Mouse (Mus musculus): ENCODE measurements around the gene Slc22a23. TPM values are rescaled to one million over a fixed set of nuclear protein-coding genes. Genes with fewer than 3 reads are reported as not detected.

The Slc22a23 gene
- polyA plus RNA-seq, 1 experiment from 2014 or later = 7.3 TPM

GRCm38 (mm10) chr13:34332762-34333161 is 12.2 kb downstream of the Slc22a23 start:
- WGBS (ENCODE audit: insufficient replicate concordance) = 17% methylated on average over 7 of the region's 7 CpGs
- peak; percentile 86 for ATAC-seq (replicated peaks; ENCODE audit: insufficient number of reproducible peaks, low FRiP score, low TSS enrichment)
- peaks cover 25% of the 10 kb centered on the region for H3K4me1 ChIP-seq (ENCODE audit: control insufficient read depth, insufficient read depth, low read length)
- peak overlapping the region; percentile 16; the same call in 1 of the 2 replicates for H3K9ac ChIP-seq (ENCODE audit: low read depth, low read length)
- H3K4me2 ChIP-seq = peak overlapping the region; percentile 51
- H3K27ac ChIP-seq (ENCODE audit: low read depth, low read length) = peak overlapping the region; percentile 84
- H3K27me3 ChIP-seq (ENCODE audit: control insufficient read depth, insufficient read depth, low read length) = no peaks in the 10 kb centered on the region
- H3K4me3 ChIP-seq (ENCODE audit: low read depth, low read length) = no peak overlapping the region
- no peaks in the 10 kb centered on the region for H3K9me3 ChIP-seq (replicated peaks; ENCODE audit: control insufficient read depth, low read length)
- H3K36me3 ChIP-seq (ENCODE audit: control insufficient read depth, insufficient read depth, low read length) = no peaks in the 10 kb centered on the region

DNA sequence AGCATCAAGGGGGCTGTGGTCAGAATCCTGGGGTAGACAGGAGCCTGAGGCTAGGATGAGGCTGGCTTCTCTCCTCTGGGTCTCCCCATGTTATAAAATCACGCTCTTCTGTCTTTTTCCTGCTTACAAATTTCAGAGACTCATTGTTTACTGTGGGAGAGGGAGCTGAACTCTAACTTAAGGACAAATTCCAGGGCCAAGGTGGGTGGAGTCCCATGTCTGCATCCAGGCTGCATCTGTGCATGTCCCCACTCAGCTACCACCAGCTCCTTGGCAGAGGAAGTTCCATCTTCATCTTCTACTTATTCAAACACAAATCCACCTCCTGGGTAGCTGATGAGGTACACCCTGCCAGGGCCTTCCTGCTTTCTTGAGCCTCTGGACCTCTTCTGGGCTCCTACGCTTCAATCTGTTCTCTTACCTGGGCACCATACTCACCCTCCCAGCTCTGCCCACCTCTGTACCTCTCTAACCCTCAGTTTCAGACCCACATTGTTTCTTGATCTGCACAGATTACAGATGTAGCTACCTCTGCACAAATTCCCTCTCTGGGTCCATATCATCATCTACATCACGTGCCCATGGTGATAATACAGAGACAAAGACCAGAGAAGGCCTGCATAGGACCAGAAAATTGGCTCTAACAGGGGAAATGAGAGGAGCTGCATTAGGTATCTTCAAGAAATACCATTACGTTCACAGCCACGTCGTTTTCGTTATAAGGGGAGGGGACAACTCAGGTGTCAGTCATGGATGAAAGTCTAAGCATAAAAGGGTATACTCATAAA is 13.4 kb downstream of the Slc22a23 start:
- WGBS (ENCODE audit: insufficient replicate concordance) = 89% methylated on average over 7 of the region's 7 CpGs
- no peak for ATAC-seq (replicated peaks; ENCODE audit: insufficient number of reproducible peaks, low FRiP score, low TSS enrichment)

GRCm38 (mm10) chr13:34329589-34329988 is 15.4 kb downstream of the Slc22a23 start:
- H3K4me1 ChIP-seq (ENCODE audit: control insufficient read depth, insufficient read depth, low read length) = peaks cover 28% of the 10 kb centered on the region
- ATAC-seq (replicated peaks; ENCODE audit: insufficient number of reproducible peaks, low FRiP score, low TSS enrichment) = peak; percentile 70
- WGBS (ENCODE audit: insufficient replicate concordance) = 81% methylated on average over 4 of the region's 4 CpGs
- no peaks in the 10 kb centered on the region for H3K36me3 ChIP-seq (ENCODE audit: control insufficient read depth, insufficient read depth, low read length)
- H3K4me2 ChIP-seq = peak overlapping the region; percentile 24; the same call in 1 of the 2 replicates
- peak overlapping the region; percentile 54; the same call in 1 of the 2 replicates for H3K27ac ChIP-seq (ENCODE audit: low read depth, low read length)
- H3K27me3 ChIP-seq (ENCODE audit: control insufficient read depth, insufficient read depth, low read length) = no peaks in the 10 kb centered on the region
- H3K4me3 ChIP-seq (ENCODE audit: low read depth, low read length) = no peak overlapping the region
- H3K9me3 ChIP-seq (replicated peaks; ENCODE audit: control insufficient read depth, low read length) = no peaks in the 10 kb centered on the region
- no peak overlapping the region for H3K9ac ChIP-seq (ENCODE audit: low read depth, low read length)

More for the DNA sequence above, 13.4 kb downstream of the Slc22a23 start:
- H3K4me3 ChIP-seq (ENCODE audit: low read depth, low read length) = no peak overlapping the region
- no peaks in the 10 kb centered on the region for H3K9me3 ChIP-seq (replicated peaks; ENCODE audit: control insufficient read depth, low read length)
- no peak overlapping the region for H3K9ac ChIP-seq (ENCODE audit: low read depth, low read length)
- peak overlapping the region; percentile 51; the same call in 1 of the 2 replicates for H3K4me2 ChIP-seq
- H3K36me3 ChIP-seq (ENCODE audit: control insufficient read depth, insufficient read depth, low read length) = no peaks in the 10 kb centered on the region
- H3K27me3 ChIP-seq (ENCODE audit: control insufficient read depth, insufficient read depth, low read length) = no peaks in the 10 kb centered on the region
- peak overlapping the region; percentile 84; the same call in 1 of the 2 replicates for H3K27ac ChIP-seq (ENCODE audit: low read depth, low read length)
- peaks cover 28% of the 10 kb centered on the region for H3K4me1 ChIP-seq (ENCODE audit: control insufficient read depth, insufficient read depth, low read length)

DNA sequence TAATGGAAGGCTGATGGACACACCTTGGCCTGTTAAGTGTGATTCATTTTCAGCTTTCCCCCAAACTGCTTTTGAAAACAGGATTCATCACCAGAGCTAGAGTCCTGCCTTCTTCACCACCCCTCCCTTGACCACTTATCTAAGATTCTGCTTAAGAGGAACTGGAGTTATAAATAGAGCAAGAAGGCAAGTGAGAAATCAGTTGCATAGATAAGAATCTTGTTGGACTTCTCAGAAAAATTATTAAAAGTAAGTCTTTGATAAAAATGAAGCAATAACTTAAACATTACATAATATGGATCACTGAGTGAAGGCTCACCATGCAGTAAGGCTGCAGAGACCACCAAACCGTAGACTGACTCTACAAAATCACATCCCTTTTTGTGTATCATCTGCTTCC is 18.0 kb downstream of the Slc22a23 start:
- ATAC-seq (replicated peaks; ENCODE audit: insufficient number of reproducible peaks, low FRiP score, low TSS enrichment) = no peak

DNA sequence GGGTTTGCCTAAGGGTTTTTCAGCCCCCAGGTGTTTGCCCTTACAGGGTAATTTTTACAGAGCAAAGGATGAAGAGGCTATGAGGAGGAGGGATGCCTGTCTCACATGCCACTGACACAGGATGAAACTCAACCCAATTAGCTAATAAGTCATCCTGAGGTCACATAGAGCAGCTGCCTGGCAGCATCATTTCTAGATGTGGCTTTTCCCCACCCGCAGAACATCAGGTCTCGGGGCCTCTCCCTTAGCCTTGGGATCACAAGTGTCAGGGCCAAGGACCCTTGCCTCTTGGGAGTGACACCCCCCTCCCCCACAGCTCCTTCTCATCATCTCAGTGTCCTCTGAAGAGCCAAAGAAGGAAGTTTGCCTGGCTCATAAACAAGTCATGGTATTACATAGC is 21.6 kb downstream of the Slc22a23 start:
- H3K27me3 ChIP-seq (ENCODE audit: control insufficient read depth, insufficient read depth, low read length) = no peaks in the 10 kb centered on the region
- H3K9me3 ChIP-seq (replicated peaks; ENCODE audit: control insufficient read depth, low read length) = no peaks in the 10 kb centered on the region
- H3K4me1 ChIP-seq (ENCODE audit: control insufficient read depth, insufficient read depth, low read length) = 0 out of 2 replicates have a peak, but pooled peaks cover 3% of the 10 kb centered on the region
- H3K4me3 ChIP-seq (ENCODE audit: low read depth, low read length) = no peak overlapping the region
- no peak for ATAC-seq (replicated peaks; ENCODE audit: insufficient number of reproducible peaks, low FRiP score, low TSS enrichment)
- H3K27ac ChIP-seq (ENCODE audit: low read depth, low read length) = no peak overlapping the region
- no peak overlapping the region for H3K4me2 ChIP-seq
- H3K36me3 ChIP-seq (ENCODE audit: control insufficient read depth, insufficient read depth, low read length) = no peaks in the 10 kb centered on the region
- no peak overlapping the region for H3K9ac ChIP-seq (ENCODE audit: low read depth, low read length)
- WGBS (ENCODE audit: insufficient replicate concordance) = 85% methylated on average over 2 of the region's 2 CpGs

More for the DNA sequence above, 18.0 kb downstream of the Slc22a23 start:
- no peak overlapping the region for H3K9ac ChIP-seq (ENCODE audit: low read depth, low read length)
- H3K9me3 ChIP-seq (replicated peaks; ENCODE audit: control insufficient read depth, low read length) = no peaks in the 10 kb centered on the region
- peaks cover 17% of the 10 kb centered on the region for H3K4me1 ChIP-seq (ENCODE audit: control insufficient read depth, insufficient read depth, low read length)
- no peak overlapping the region for H3K4me3 ChIP-seq (ENCODE audit: low read depth, low read length)
- H3K36me3 ChIP-seq (ENCODE audit: control insufficient read depth, insufficient read depth, low read length) = no peaks in the 10 kb centered on the region
- no peak overlapping the region for H3K27ac ChIP-seq (ENCODE audit: low read depth, low read length)
- WGBS (ENCODE audit: insufficient replicate concordance) = 82% methylated on average over 1 of the region's 1 CpGs
- H3K4me2 ChIP-seq = no peak overlapping the region
- H3K27me3 ChIP-seq (ENCODE audit: control insufficient read depth, insufficient read depth, low read length) = no peaks in the 10 kb centered on the region

DNA sequence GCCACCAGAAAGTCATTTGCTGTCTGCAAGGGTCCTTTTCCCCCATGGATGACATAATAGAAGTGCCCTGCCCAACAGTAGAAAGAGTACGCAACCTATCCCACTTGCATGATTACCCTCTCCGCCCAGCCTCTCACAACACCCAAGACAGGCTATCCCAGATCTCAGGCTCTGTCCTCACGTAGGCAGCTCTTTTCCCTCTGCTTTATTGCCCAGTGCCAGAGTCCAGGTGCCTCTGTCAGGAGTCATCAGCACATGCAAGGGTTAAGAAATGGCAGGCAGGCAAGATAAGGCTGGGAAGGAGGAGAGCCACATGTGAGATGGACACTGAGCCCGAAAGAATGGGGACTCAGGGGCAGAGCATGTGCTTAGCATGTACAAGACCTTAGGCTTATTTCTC is 24.5 kb downstream of the Slc22a23 start:
- Histone ChIP-seq H3K4me3 (ENCODE audit: low read depth, low read length) (no peak overlapping the region), H3K9me3 (replicated peaks; ENCODE audit: control insufficient read depth, low read length) (no peaks in the 10 kb centered on the region), H3K27ac (ENCODE audit: low read depth, low read length) (no peak overlapping the region), H3K4me2 (no peak overlapping the region), H3K27me3 (ENCODE audit: control insufficient read depth, insufficient read depth, low read length) (no peaks in the 10 kb centered on the region), H3K36me3 (ENCODE audit: control insufficient read depth, insufficient read depth, low read length) (no peaks in the 10 kb centered on the region), H3K9ac (ENCODE audit: low read depth, low read length) (no peak overlapping the region), H3K4me1 (ENCODE audit: control insufficient read depth, insufficient read depth, low read length) (peaks cover 4% of the 10 kb centered on the region; the same call in 1 of the 2 replicates)
- no peak for ATAC-seq (replicated peaks; ENCODE audit: insufficient number of reproducible peaks, low FRiP score, low TSS enrichment)
- 78% methylated on average over 4 of the region's 4 CpGs for WGBS (ENCODE audit: insufficient replicate concordance)

- 70% methylated on average over 4 of the region's 4 CpGs for WGBS (ENCODE audit: insufficient replicate concordance)
- no peak overlapping the region for H3K27ac ChIP-seq (ENCODE audit: low read depth, low read length)
- H3K27me3 ChIP-seq (ENCODE audit: control insufficient read depth, insufficient read depth, low read length) = no peaks in the 10 kb centered on the region
Measured at GRCm38 (mm10) chr13:34317051-34317450, 27.9 kb downstream of the Slc22a23 start.

DNA sequence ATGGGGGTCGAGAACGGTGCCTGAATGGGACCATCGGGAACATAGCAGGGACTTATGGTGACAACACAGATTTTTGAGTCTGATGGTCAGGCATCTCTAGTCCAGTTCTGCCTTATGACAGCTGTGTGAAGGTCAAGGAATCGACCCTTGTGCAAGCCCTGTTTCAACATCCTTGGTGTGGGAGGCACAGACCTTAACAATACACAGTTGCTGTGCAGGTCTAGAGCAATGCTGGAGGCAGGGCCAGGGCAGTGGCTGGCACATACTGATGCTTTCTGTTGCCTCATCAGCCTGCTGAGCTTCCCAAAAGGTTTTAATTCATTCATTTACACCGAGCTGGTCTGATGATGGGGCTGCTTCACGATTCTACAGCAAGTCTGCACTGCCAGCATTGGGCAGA is 28.5 kb downstream of the Slc22a23 start:
- peaks cover 4% of the 10 kb centered on the region for H3K4me1 ChIP-seq (ENCODE audit: control insufficient read depth, insufficient read depth, low read length)
- WGBS (ENCODE audit: insufficient replicate concordance) = 80% methylated on average over 6 of the region's 6 CpGs
- H3K4me3 ChIP-seq (ENCODE audit: low read depth, low read length) = no peak overlapping the region
- no peak for ATAC-seq (replicated peaks; ENCODE audit: insufficient number of reproducible peaks, low FRiP score, low TSS enrichment)
- no peak overlapping the region for H3K4me2 ChIP-seq
- no peaks in the 10 kb centered on the region for H3K27me3 ChIP-seq (ENCODE audit: control insufficient read depth, insufficient read depth, low read length)
- no peak overlapping the region for H3K27ac ChIP-seq (ENCODE audit: low read depth, low read length)
- no peak overlapping the region for H3K9ac ChIP-seq (ENCODE audit: low read depth, low read length)
- H3K36me3 ChIP-seq (ENCODE audit: control insufficient read depth, insufficient read depth, low read length) = no peaks in the 10 kb centered on the region
- H3K9me3 ChIP-seq (replicated peaks; ENCODE audit: control insufficient read depth, low read length) = no peaks in the 10 kb centered on the region

More at GRCm38 (mm10) chr13:34317051-34317450, 27.9 kb downstream of the Slc22a23 start:
- no peak overlapping the region for H3K4me3 ChIP-seq (ENCODE audit: low read depth, low read length)
- no peaks in the 10 kb centered on the region for H3K9me3 ChIP-seq (replicated peaks; ENCODE audit: control insufficient read depth, low read length)
- no peak for ATAC-seq (replicated peaks; ENCODE audit: insufficient number of reproducible peaks, low FRiP score, low TSS enrichment)
- no peak overlapping the region for H3K9ac ChIP-seq (ENCODE audit: low read depth, low read length)
- peaks cover 4% of the 10 kb centered on the region for H3K4me1 ChIP-seq (ENCODE audit: control insufficient read depth, insufficient read depth, low read length)
- no peak overlapping the region for H3K4me2 ChIP-seq
- no peaks in the 10 kb centered on the region for H3K36me3 ChIP-seq (ENCODE audit: control insufficient read depth, insufficient read depth, low read length)
